Mouse (Mus musculus) hindbrain, embryonic 11.5 days (tissue): ENCODE data around the gene Dnah14. TPM values are rescaled to one million over a fixed set of nuclear protein-coding genes. Genes with fewer than 3 reads are reported as not detected.
A peak's percentile ranks its signal among the peaks of the same experiment; 100 is the strongest.

Experiments used
- ATAC-seq: fragments of 200-750 bp; cut with Nextera tagmentation; 2 replicates; pipeline ENCODE4 v1.8.0; 2017; ENCODE audit warnings: mild to moderate bottlenecking, moderate TSS enrichment, moderate library complexity; ENCODE audit not compliant: low FRiP score
- DNase-seq: peaks from one replicate; pipeline ENCODE4 v3.0.0-alpha.2; 2015; ENCODE audit warnings: low spot score
- H3K27ac ChIP-seq: fragments of 300-500 bp; sonication (generic); 2 replicates; pipeline ENCODE4 v1.5.1; 2014; ENCODE audit warnings: mild to moderate bottlenecking, low read depth, low read length
- H3K27me3 ChIP-seq: fragments of 300-500 bp; sonication (generic); 2 replicates; pipeline ENCODE4 v1.6.1; 2014; ENCODE audit warnings: mild to moderate bottlenecking, low read length, moderate library complexity, mixed read lengths; ENCODE audit not compliant: control insufficient read depth, insufficient read depth
- H3K36me3 ChIP-seq: fragments of 300-500 bp; sonication (generic); 2 replicates; pipeline ENCODE4 v1.6.1; 2014; ENCODE audit warnings: mild to moderate bottlenecking, low read length, moderate library complexity, mixed read lengths; ENCODE audit not compliant: control insufficient read depth, insufficient read depth
- H3K4me1 ChIP-seq: fragments of 300-500 bp; sonication (generic); replicated peaks from 2 replicates; pipeline ENCODE4 v1.6.1; 2014; ENCODE audit warnings: low read length, mixed read lengths; ENCODE audit not compliant: control insufficient read depth, insufficient read depth
- H3K4me2 ChIP-seq: fragments of 300-500 bp; sonication (generic); replicated peaks from 2 replicates; pipeline ENCODE4 v1.6.1; 2014; ENCODE audit warnings: mild to moderate bottlenecking, low read depth, low read length
- H3K4me3 ChIP-seq: fragments of 300-500 bp; sonication (generic); 2 replicates; pipeline ENCODE4 v1.5.1; 2014; ENCODE audit warnings: low read depth, low read length
- H3K9ac ChIP-seq: fragments of 300-500 bp; sonication (generic); 2 replicates; pipeline ENCODE4 v1.6.1; 2014; ENCODE audit warnings: low read depth, low read length
- H3K9me3 ChIP-seq: fragments of 300-500 bp; sonication (generic); 2 replicates; pipeline ENCODE4 v1.6.1; 2016; ENCODE audit warnings: low read length; ENCODE audit not compliant: control insufficient read depth
- WGBS: fragments of 180-500 bp; shearing (Covaris S2); extraction: QIAGEN DNeasy Blood & Tissue Kit; methylation state at CpG from one replicate; pipeline ENCODE4 v1.1.7; 2014; 5-methylcytosine and 5-hydroxymethylcytosine counted together
- polyA plus RNA-seq: library from polyadenylated mRNA; unstranded; fragments of >200 nt; fragmentation: Nextera tagmentation; extraction: Ambion mirVana; gene quantifications from 2 replicates; pipeline ENCODE4 v1.2.1, GENCODE M21; 2014

Gene Dnah14
- polyA plus RNA-seq, 1 experiment from 2014 or later = 2.6 TPM

DNA sequence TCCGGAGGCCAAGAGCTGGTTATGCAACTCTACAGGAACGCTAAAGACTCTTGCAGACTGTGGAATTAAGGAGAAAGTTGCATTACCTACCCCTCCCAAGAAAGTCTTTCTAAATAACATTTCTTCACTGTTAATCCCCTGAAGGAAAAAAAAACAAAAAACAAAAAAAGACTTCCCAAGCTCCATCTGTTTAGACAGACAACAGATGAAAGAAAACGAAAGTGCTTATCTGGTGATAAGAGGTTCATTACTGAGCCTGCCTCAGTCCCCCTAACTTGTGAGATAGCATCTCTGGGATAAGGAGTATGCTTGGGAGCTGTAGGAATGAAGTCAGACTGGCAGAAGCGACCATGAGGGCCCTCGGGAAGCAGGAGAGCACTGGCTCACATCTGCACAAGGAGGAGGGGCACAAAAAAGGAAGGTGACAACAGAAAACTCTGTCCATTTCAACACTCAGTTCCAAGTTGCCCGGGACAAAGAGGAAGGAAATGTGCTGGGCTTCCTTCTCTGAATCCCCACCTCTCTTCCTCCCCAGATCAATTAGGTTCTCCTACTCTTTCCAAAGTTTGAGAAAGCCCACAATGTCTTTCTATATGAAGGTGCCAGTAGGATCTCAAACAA is 263.5 kb downstream of the Dnah14 start:
- H3K9me3 ChIP-seq = no peaks in the 10 kb centered on the region
- H3K9ac ChIP-seq = peak overlapping the region; percentile 40
- H3K4me2 ChIP-seq = peak overlapping the region; percentile 62
- H3K4me1 ChIP-seq = peaks cover 10% of the 10 kb centered on the region; the same call in 1 of the 2 replicates
- no peak for DNase-seq
- H3K36me3 ChIP-seq = peaks cover 8% of the 10 kb centered on the region
- H3K4me3 ChIP-seq = peak overlapping the region; percentile 91
- 17% methylated on average over 6 of the region's 6 CpGs for WGBS
- ATAC-seq = no peak
- H3K27ac ChIP-seq = no peak overlapping the region
- H3K27me3 ChIP-seq = no peaks in the 10 kb centered on the region

DNA sequence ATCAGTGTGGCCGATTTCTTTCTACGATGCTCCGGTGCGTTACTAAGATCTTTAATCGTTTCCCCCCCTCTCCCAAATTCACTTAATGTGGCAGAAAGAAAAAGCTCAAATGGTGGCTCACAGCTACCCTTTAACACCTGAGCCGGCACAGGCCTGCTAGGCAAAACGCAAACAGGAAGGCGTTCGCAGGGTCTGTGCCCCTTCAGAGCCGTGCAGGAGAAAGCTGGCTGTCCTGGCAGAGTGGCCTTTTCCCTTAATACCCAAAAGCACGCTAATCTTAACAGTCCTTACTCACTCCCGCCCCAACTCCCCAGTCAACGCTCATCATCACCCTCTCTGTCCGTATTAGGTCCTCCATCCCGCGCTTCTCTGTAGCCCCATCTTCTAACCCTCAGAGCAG is 265.0 kb downstream of the Dnah14 start:
- H3K4me3 ChIP-seq = peak overlapping the region; percentile 91
- DNase-seq (no peak), ATAC-seq (0 out of 2 replicates have a peak, but pooled peaks have one; percentile 2)
- no peaks in the 10 kb centered on the region for H3K36me3 ChIP-seq
- peak overlapping the region; percentile 87 for H3K27ac ChIP-seq
- H3K27me3 ChIP-seq = no peaks in the 10 kb centered on the region
- H3K4me2 ChIP-seq = peak overlapping the region; percentile 62
- H3K9ac ChIP-seq = peak overlapping the region; percentile 93
- WGBS = 2% methylated on average over 16 of the region's 16 CpGs
- H3K9me3 ChIP-seq = no peaks in the 10 kb centered on the region
- H3K4me1 ChIP-seq = peaks cover 10% of the 10 kb centered on the region; the same call in 1 of the 2 replicates

DNA sequence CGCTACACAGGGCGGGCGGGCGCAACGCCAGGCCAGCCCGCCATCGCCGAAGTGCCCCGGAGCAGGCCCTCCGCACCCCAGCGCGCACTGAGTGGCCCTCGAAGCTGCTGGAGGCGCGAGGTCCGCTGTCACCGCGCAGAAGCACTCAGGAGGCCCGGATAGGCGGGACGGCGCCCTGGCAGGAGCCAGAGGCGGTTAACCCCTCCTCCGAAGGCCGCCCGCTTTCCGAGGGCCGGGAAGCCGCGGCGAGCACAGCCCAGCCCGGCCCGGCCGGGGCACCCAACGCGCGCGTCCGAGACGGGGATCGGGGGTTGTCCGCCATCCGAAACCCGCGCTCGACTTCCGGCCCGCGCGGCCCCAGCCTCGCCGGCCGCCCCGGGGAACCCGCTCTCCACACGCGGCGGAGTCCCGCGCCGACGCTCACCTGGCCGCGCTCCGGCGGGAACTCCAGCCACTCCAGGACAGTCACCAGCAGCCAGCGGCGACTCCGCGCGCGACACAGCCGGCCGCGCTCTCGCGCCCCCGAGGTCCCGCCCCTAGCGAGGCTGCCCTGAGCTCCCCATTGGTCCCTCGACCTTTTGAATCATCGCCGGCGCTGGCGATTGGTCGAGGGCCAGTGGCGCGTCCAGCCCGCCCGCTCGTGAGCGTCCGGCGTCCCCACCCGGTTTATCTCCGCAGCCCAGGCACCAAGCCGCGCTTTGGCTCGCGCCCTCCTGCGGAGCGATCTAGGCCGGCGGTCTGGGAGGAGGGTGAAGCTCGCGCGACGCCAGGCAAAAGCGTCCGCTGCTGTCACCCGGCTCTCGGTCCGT is 265.7 kb downstream of the Dnah14 start:
- H3K9ac ChIP-seq = peak overlapping the region; percentile 93
- H3K4me2 ChIP-seq = peak overlapping the region; percentile 62
- DNase-seq (peak; percentile 94), ATAC-seq (peak; percentile 99)
- peak overlapping the region; percentile 87 for H3K27ac ChIP-seq
- H3K27me3 ChIP-seq = no peaks in the 10 kb centered on the region
- H3K9me3 ChIP-seq = no peaks in the 10 kb centered on the region
- WGBS = under 1% methylated on average over 87 of the region's 113 CpGs
- no peaks in the 10 kb centered on the region for H3K36me3 ChIP-seq
- H3K4me1 ChIP-seq = peaks cover 10% of the 10 kb centered on the region; the same call in 1 of the 2 replicates
- H3K4me3 ChIP-seq = peak overlapping the region; percentile 91

DNA sequence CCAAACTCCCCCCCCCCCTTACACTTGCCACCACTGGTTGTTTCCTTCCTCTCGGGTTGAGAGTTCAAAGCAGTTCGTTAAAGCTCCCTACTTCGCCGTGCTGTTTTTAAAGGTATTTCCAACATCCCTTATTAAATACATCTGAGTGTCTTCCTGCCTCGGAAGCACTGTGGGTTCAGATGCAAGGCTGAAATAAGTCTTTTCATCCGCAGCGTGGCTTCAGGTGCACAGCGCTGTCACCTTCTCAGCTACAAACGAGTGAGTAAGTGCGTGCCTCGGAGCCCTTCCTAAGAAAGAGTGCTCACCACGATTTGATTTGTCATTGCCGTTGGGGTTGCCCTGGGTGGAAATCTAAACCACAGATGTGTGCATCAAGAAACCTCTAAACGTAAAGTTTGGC is 266.4 kb downstream of the Dnah14 start, which contains the start of gene Lbr:
TSS of gene Lbr (minus strand) at position 266 of the 400 bp plus-strand sequence.
- DNase-seq (peak; percentile 56), ATAC-seq (no peak)
- H3K9me3 ChIP-seq = no peaks in the 10 kb centered on the region

DNA sequence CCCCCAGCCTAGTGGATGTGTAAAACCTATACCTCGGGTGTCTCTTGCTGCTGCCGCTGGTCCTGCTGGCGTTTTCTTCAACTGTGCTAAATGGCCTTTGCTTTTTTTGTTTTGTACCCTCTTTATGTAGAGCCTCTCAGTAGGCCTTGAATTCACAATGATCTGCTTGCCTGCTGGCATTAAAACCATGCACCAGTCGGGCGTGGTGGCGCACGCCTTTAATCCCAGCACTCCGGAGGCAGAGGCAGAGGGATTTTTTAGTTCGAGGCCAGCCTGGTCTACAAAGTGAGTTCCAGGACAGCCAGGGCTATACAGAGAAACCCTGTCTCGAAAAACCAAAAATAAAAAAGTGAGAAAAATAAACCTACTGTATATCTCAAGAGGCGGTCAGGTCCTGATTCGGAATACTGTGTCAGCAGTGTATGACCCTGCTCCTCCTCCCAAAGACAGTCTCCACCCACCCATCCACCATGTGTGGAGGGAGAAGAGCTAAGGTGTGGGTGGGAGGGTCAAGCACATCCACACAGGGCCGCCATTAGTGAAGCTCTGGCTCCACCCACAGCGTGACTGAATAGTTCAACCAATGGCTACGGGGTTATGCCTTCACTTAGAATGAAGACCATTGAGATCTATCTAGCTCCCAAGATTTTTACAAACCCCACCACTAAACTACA is 268.7 kb downstream of the Dnah14 start:
- H3K4me3 ChIP-seq = no peak overlapping the region
- DNase-seq (no peak), ATAC-seq (no peak)
- no peaks in the 10 kb centered on the region for H3K36me3 ChIP-seq
- no peak overlapping the region for H3K4me2 ChIP-seq
- no peaks in the 10 kb centered on the region for H3K9me3 ChIP-seq
- peaks cover 6% of the 10 kb centered on the region; the same call in 1 of the 2 replicates for H3K4me1 ChIP-seq
- no peaks in the 10 kb centered on the region for H3K27me3 ChIP-seq
- WGBS = 70% methylated on average over 15 of the region's 15 CpGs
- H3K9ac ChIP-seq = no peak overlapping the region
- no peak overlapping the region for H3K27ac ChIP-seq

More for the DNA sequence above, 266.4 kb downstream of the Dnah14 start, which contains the start of gene Lbr:
- Histone ChIP-seq H3K27me3 (no peaks in the 10 kb centered on the region), H3K27ac (peak within 1 kb of the TSS; percentile 87), H3K4me2 (peak within 1 kb of the TSS; percentile 62), H3K4me1 (peaks cover 10% of the 10 kb centered on the region; the same call in 1 of the 2 replicates), H3K36me3 (no peaks in the 10 kb centered on the region), H3K9ac (peak within 1 kb of the TSS; percentile 93), H3K4me3 (peak within 1 kb of the TSS; percentile 91)
- WGBS = under 1% methylated on average over 13 of the region's 14 CpGs

DNA sequence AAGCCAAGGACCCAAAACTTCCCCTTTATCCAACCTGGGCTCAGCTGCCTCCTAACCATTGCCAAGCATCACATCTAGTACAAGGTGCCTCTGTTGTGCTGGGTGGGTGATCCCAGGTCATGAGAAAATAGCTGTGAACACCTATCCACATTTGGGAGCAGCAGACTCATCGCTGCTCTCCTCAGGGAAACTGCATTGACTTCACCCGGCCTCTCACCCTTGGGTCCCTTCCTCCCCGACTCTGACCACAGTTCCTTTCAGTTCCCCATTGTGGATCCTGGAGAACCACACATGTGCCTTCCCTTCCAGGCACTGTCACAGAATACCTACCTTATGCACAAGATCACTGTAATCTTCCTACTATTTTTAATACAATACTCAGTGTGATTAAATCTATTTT is 269.4 kb downstream of the Dnah14 start:
- H3K9me3 ChIP-seq = no peaks in the 10 kb centered on the region
- no peaks in the 10 kb centered on the region for H3K36me3 ChIP-seq
- WGBS = 87% methylated on average over 3 of the region's 3 CpGs
- no peak overlapping the region for H3K27ac ChIP-seq
- H3K4me3 ChIP-seq = no peak overlapping the region
- DNase-seq (no peak), ATAC-seq (no peak)
- no peaks in the 10 kb centered on the region for H3K27me3 ChIP-seq
- H3K4me2 ChIP-seq = no peak overlapping the region
- no peak overlapping the region for H3K9ac ChIP-seq
- 0 out of 2 replicates have a peak, but pooled peaks cover 4% of the 10 kb centered on the region for H3K4me1 ChIP-seq

DNA sequence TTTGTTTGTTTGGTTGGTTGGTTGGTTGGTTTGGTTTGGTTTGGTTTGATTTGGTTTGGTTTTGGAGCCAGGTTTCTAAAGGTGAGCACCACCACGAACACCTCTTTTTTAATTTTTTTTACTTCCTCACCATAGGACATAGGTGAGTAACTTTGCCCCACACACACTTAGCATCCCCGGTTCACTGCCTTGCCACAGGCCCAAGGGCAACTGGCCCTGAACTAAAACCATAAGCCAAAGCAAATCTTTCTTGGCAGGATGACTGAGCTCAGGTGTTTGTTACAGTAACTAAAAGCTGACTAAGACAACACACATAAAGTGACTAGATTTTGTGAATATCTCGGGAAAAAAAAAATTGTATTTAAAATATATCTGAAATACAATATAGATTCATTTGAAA is 271.0 kb downstream of the Dnah14 start:
- 92% methylated on average over 3 of the region's 3 CpGs for WGBS
- no peak for DNase-seq
- ATAC-seq = no peak

DNA sequence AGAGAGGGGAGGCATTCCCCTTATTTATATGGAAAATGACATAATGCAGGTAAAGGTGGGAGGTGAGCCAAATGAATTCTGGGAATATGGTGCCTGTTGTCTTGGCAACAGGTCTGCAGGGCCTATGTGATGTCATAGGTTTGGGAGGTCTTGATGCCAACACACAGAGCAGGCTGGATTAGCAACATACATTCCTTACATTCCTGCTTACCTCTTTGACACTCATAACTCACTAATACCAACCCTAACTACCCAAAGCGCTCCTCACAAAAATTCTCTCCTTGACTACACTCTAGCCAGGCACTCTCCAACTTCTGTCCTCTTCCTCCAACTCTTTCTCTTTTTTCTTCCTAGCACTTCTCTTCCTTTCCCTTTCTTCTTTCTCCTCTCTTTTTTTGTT is 271.9 kb downstream of the Dnah14 start:
- Histone ChIP-seq H3K27me3 (no peaks in the 10 kb centered on the region), H3K4me2 (no peak overlapping the region), H3K27ac (no peak overlapping the region), H3K4me3 (no peak overlapping the region), H3K4me1 (no peaks in the 10 kb centered on the region), H3K9me3 (no peaks in the 10 kb centered on the region), H3K9ac (no peak overlapping the region), H3K36me3 (no peaks in the 10 kb centered on the region)
- DNase-seq (no peak), ATAC-seq (no peak)
- WGBS = 86% methylated on average over 1 of the region's 1 CpGs

More for the DNA sequence above, 271.0 kb downstream of the Dnah14 start:
- Histone ChIP-seq H3K4me2 (no peak overlapping the region), H3K4me3 (no peak overlapping the region), H3K27me3 (no peaks in the 10 kb centered on the region), H3K27ac (no peak overlapping the region), H3K9ac (no peak overlapping the region), H3K4me1 (0 out of 2 replicates have a peak, but pooled peaks cover 4% of the 10 kb centered on the region), H3K9me3 (no peaks in the 10 kb centered on the region), H3K36me3 (no peaks in the 10 kb centered on the region)
